Mouse (Mus musculus): Measurements from ENCODE around the gene Prdx2. TPM values are rescaled to one million over a fixed set of nuclear protein-coding genes. Genes with fewer than 3 reads are reported as not detected.
A peak's percentile ranks its signal among the peaks of the same experiment; 100 is the strongest.

The Prdx2 gene
- polyA plus RNA-seq, 1 experiment from 2014 or later, result 1,219 TPM

DNA sequence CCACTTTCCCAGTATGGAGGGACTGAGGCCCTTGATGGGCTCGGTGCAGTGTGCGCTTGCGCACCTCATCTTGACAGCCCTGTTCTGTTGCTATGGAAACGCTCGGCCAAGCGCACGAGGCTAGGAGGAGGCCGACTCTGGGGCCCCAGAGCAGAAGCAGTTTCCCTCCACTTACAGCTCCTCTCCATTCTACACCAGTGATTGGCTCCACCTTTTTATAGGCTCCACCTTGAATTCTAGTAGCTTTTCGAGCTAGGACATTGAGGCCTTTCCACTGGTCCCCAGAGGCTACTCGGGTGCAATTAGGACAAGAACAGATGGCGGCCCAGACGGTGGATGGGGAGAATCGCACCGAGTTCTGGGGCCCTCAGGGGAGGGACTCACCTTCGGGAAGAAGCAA, 34.5 kb upstream of the Prdx2 start:
- peaks cover 9% of the 10 kb centered on the region for H3K4me1 ChIP-seq (ENCODE audit: control insufficient read depth, insufficient read depth, low read length)
- H3K27me3 ChIP-seq (ENCODE audit: control insufficient read depth, insufficient read depth, low read length), result peaks cover 40% of the 10 kb centered on the region
- H3K36me3 ChIP-seq (replicated peaks; ENCODE audit: control insufficient read depth, insufficient read depth, low read depth, low read length), result no peaks in the 10 kb centered on the region
- H3K4me2 ChIP-seq (ENCODE audit: low read depth, low read length), result peak overlapping the region; percentile 16
- no peak overlapping the region for H3K27ac ChIP-seq (replicated peaks; ENCODE audit: low read depth, low read length)
- H3K4me3 ChIP-seq (ENCODE audit: low read depth, low read length), result no peak overlapping the region
- 2% methylated on average over 15 of the region's 15 CpGs for WGBS
- no peaks in the 10 kb centered on the region for H3K9me3 ChIP-seq (replicated peaks; ENCODE audit: control insufficient read depth, low read length)
- DNase-seq (ENCODE audit: low spot score) (peak; percentile 83), ATAC-seq (replicated peaks; ENCODE audit: insufficient number of reproducible peaks, low FRiP score, low TSS enrichment, low read depth) (peak; percentile 57)
- H3K9ac ChIP-seq (replicated peaks; ENCODE audit: low read length), result no peak overlapping the region

DNA sequence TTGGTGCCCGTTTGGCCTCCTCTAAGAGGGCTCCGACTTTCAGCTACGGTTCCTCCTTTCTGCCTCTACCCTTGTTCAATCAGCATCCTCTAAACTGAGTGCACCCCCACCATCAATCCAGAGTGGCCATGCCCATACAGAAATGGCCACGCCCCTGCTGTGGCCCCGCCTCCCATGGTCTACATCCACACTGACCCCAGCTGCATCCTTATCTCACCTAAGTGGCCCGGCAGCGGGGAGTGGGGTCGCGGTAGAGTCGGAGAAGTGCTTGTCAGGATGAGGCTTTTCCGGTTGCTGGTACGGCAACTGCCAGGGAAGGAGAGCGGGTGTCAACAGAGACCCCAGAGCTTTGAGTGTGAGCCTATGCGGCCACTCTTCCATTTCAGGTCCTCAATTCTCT, 33.9 kb upstream of the Prdx2 start:
- Histone ChIP-seq H3K36me3 (replicated peaks; ENCODE audit: control insufficient read depth, insufficient read depth, low read depth, low read length) (no peaks in the 10 kb centered on the region), H3K4me2 (ENCODE audit: low read depth, low read length) (peak overlapping the region; percentile 2; the same call in 1 of the 2 replicates), H3K9ac (replicated peaks; ENCODE audit: low read length) (no peak overlapping the region), H3K27me3 (ENCODE audit: control insufficient read depth, insufficient read depth, low read length) (peaks cover 37% of the 10 kb centered on the region), H3K4me3 (ENCODE audit: low read depth, low read length) (no peak overlapping the region), H3K27ac (replicated peaks; ENCODE audit: low read depth, low read length) (no peak overlapping the region), H3K4me1 (ENCODE audit: control insufficient read depth, insufficient read depth, low read length) (peaks cover 9% of the 10 kb centered on the region), H3K9me3 (replicated peaks; ENCODE audit: control insufficient read depth, low read length) (no peaks in the 10 kb centered on the region)
- WGBS, result 3% methylated on average over 14 of the region's 14 CpGs
- DNase-seq (ENCODE audit: low spot score) (no peak), ATAC-seq (replicated peaks; ENCODE audit: insufficient number of reproducible peaks, low FRiP score, low TSS enrichment, low read depth) (peak; percentile 35; the same call in 1 of the 2 replicates)

DNA sequence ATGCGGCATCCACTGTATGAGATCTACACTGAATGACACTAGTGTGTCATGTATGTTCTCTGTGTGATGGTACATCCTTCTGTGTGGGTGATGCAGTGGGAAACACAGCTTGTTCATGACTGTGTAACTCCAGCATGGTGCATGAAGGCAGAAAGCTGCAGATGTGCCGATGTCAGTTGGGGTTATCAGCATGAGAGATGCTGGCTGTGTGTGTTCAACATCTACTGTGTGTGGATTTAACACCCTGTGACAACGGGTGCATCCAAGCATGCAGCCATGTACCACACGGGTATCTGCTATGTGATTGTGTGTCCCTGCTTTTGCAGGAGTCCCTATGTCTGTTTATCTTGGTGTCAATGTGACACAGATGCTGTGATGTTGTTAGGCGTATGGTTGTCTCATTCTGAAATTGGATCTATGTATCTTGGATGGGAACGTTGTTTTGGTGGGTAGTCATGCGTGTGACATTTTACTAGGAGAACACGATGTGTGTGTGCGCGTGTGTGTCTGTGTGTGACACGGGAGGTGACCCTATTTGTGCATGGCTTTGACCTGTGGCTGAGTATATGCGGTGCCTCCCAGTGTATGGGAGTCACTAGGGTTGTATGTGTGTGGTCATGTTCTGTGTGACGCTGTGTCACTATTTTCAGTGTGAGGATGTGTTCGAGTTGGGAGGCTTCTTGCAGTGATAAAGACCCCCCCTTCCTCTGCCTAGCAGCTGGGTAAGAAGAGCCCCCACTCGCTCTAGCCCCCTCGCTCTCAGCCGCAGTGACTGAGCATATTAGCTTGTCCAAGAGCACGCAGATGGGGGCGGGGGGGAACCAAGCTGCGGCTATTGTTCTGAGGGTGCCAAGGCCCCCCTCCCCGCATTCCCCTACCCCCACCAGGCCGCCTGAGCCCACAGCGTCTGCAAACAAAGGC, 33.1 kb upstream of the Prdx2 start:
- DNase-seq (ENCODE audit: low spot score) (no peak), ATAC-seq (replicated peaks; ENCODE audit: insufficient number of reproducible peaks, low FRiP score, low TSS enrichment, low read depth) (0 out of 2 replicates have a peak, but pooled peaks have one; percentile 37)
- Histone ChIP-seq H3K4me2 (ENCODE audit: low read depth, low read length) (peak overlapping the region; percentile 87), H3K4me3 (ENCODE audit: low read depth, low read length) (peak overlapping the region; percentile 42), H3K27ac (replicated peaks; ENCODE audit: low read depth, low read length) (no peak overlapping the region), H3K9ac (replicated peaks; ENCODE audit: low read length) (peak overlapping the region; percentile 57), H3K36me3 (replicated peaks; ENCODE audit: control insufficient read depth, insufficient read depth, low read depth, low read length) (no peaks in the 10 kb centered on the region), H3K27me3 (ENCODE audit: control insufficient read depth, insufficient read depth, low read length) (peaks cover 37% of the 10 kb centered on the region), H3K9me3 (replicated peaks; ENCODE audit: control insufficient read depth, low read length) (no peaks in the 10 kb centered on the region), H3K4me1 (ENCODE audit: control insufficient read depth, insufficient read depth, low read length) (peaks cover 9% of the 10 kb centered on the region)
- 22% methylated on average over 22 of the region's 23 CpGs for WGBS

DNA sequence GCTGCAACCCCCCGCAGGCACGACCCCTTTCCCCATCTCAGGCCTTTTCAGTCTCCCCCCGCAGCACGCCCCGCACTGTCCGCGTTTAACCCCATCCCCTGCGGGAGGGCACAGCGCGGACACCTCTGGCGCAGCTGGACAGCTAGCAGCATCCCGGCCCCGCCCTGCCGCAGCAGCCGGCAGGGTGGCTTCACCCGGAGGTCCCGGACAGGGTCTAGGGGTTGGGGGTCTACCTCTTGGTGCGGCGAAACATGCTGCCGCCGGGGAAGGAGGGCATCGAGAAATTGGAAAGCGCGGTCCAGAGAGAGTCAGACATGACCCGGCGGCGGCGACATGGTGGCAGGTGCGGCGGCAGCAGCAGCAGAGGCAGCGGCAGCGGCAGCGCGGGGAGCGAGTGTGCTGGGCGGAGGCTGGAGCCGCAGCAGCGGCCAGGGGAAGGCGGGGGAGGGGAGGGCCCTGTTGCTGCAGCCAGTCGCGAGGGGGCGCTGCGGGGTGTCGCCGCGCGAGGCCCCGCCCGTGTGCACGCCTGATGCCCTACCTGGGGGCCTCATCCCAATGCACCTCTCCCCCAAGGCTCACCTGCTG, 32.3 kb upstream of the Prdx2 start, which contains the start of gene Mast1:
Gene Mast1, minus strand, starts transcription at position 398 of the 585 bp plus-strand sequence.
- peak; percentile 31; the same call in 1 of the 2 replicates for ATAC-seq (replicated peaks; ENCODE audit: insufficient number of reproducible peaks, low FRiP score, low TSS enrichment, low read depth)
- no peaks in the 10 kb centered on the region for H3K9me3 ChIP-seq (replicated peaks; ENCODE audit: control insufficient read depth, low read length)
- peak within 1 kb of the TSS; percentile 87 for H3K4me2 ChIP-seq (ENCODE audit: low read depth, low read length)
- under 1% methylated on average over 47 of the region's 50 CpGs for WGBS
- peak; percentile 79 for DNase-seq (ENCODE audit: low spot score)
- H3K9ac ChIP-seq (replicated peaks; ENCODE audit: low read length), result peak within 1 kb of the TSS; percentile 57
- H3K27ac ChIP-seq (replicated peaks; ENCODE audit: low read depth, low read length), result no peak within 1 kb of the TSS
- peaks cover 37% of the 10 kb centered on the region for H3K27me3 ChIP-seq (ENCODE audit: control insufficient read depth, insufficient read depth, low read length)
- H3K4me1 ChIP-seq (ENCODE audit: control insufficient read depth, insufficient read depth, low read length), result peaks cover 9% of the 10 kb centered on the region
- peak within 1 kb of the TSS; percentile 42 for H3K4me3 ChIP-seq (ENCODE audit: low read depth, low read length)
- H3K36me3 ChIP-seq (replicated peaks; ENCODE audit: control insufficient read depth, insufficient read depth, low read depth, low read length), result no peaks in the 10 kb centered on the region

DNA sequence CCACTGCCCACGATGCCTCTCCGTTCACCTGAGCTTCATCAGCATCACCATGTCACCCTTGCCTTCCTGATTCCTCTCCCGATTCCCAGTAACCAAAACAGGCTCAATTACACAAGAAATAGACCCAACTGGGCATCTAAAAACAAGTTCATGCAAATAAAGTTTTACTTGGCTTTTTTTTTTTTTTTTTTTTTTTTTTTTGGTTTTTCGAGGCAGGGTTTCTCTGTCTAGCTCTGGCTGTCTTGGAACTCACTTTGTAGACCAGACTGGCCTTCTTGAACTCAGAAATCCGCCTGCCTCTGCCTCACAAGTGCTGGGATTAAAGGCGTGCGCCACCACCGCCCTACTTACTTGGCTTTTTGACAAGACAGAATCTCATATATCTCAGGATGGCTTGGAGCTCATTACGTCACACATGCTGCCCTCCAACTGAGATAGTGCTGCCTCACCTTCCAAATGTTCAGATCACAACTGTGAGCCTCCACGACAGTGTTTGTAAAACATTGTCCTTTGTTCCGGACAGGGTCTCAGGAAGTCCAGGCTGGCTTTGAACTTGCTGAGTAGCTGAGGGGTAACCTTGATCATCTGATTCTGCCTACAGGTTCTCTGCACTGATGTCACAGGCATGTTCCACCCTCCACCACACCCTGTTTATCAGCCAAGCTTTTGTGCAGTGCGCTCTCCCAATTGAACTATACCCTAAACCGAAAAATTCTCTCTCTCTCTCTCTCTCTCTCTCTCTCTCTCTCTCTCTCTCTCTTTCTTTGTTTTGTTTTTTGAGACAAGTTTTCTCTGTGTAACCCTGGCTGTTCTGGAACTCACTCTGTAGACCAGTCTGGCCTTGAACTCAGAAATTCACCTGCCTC, 31.5 kb upstream of the Prdx2 start:
- DNase-seq (ENCODE audit: low spot score), result no peak
- H3K27ac ChIP-seq (replicated peaks; ENCODE audit: low read depth, low read length), result no peak overlapping the region
- 70% methylated on average over 13 of the region's 13 CpGs for WGBS
- no peak overlapping the region; the same call in 1 of the 2 replicates for H3K4me2 ChIP-seq (ENCODE audit: low read depth, low read length)
- H3K9ac ChIP-seq (replicated peaks; ENCODE audit: low read length), result no peak overlapping the region
- H3K4me3 ChIP-seq (ENCODE audit: low read depth, low read length), result peak overlapping the region; percentile 42; the same call in 1 of the 2 replicates
- H3K27me3 ChIP-seq (ENCODE audit: control insufficient read depth, insufficient read depth, low read length), result peaks cover 37% of the 10 kb centered on the region
- H3K9me3 ChIP-seq (replicated peaks; ENCODE audit: control insufficient read depth, low read length), result no peaks in the 10 kb centered on the region
- no peak for ATAC-seq (replicated peaks; ENCODE audit: insufficient number of reproducible peaks, low FRiP score, low TSS enrichment, low read depth)
- H3K36me3 ChIP-seq (replicated peaks; ENCODE audit: control insufficient read depth, insufficient read depth, low read depth, low read length), result no peaks in the 10 kb centered on the region
- H3K4me1 ChIP-seq (ENCODE audit: control insufficient read depth, insufficient read depth, low read length), result peaks cover 9% of the 10 kb centered on the region

DNA sequence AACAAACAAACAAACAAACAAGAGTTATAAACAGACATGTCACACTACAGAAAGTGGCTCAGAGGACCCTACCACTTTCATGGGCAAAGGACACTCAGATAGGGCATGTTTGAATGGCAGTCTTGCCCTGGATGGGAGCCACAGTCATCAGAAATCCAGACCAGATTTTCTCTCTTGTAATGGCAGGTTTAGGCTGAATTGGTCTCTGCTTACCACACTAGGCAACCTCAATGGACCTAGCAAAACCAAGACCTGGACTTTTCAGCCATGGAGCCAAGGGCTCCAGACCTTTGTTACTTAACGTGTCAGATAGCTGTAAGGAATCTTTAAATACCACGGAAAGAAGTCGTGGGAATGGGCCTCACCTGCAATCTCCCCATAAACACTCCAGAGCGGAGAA, 25.7 kb upstream of the Prdx2 start:
- WGBS, result 18% methylated on average over 4 of the region's 4 CpGs
- peak; percentile 26 for DNase-seq (ENCODE audit: low spot score)

DNA sequence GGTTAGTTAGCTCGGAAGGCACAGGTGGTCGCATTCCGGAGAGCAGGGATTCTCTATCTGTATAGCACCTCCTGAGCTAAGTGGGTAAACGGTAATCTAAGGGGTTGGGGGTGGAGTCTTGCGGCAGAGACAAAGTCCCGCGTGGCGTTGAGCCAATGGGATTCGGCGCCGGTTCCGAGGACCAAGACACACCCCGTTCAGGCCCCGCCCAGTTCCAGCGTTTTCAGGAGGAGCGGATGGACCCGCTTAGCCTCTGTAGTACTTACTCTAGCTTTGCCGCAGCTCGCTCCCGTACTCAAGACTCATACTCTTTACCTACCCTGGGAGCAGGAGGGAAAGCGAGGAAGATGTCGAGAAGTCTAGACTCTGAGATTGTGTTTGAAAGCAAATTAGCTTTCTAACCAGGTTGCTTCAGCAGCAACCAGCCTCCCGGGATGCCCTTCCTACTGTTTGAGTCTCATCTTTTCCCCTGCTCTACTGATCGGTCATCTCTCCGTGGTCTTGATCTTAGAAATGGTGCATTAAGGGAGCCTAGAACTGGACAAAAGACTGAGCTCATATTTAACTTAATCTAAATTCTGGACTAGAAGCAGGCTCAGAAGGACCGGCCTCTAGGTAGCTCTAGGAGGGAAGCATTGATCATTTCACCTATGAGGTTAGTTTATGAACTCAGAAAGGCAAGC, 24.8 kb upstream of the Prdx2 start:
- no peak overlapping the region for H3K27ac ChIP-seq (replicated peaks; ENCODE audit: low read depth, low read length)
- peaks cover 4% of the 10 kb centered on the region for H3K4me1 ChIP-seq (ENCODE audit: control insufficient read depth, insufficient read depth, low read length)
- DNase-seq (ENCODE audit: low spot score) (peak; percentile 67), ATAC-seq (replicated peaks; ENCODE audit: insufficient number of reproducible peaks, low FRiP score, low TSS enrichment, low read depth) (0 out of 2 replicates have a peak, but pooled peaks have one; percentile 40)
- WGBS, result 4% methylated on average over 26 of the region's 26 CpGs
- 0 out of 2 replicates have a peak overlapping the region, but pooled peaks have one; percentile 5 for H3K4me3 ChIP-seq (ENCODE audit: low read depth, low read length)
- no peak overlapping the region for H3K4me2 ChIP-seq (ENCODE audit: low read depth, low read length)
- H3K36me3 ChIP-seq (replicated peaks; ENCODE audit: control insufficient read depth, insufficient read depth, low read depth, low read length), result no peaks in the 10 kb centered on the region
- no peak overlapping the region for H3K9ac ChIP-seq (replicated peaks; ENCODE audit: low read length)
- H3K27me3 ChIP-seq (ENCODE audit: control insufficient read depth, insufficient read depth, low read length), result peaks cover 39% of the 10 kb centered on the region
- no peaks in the 10 kb centered on the region for H3K9me3 ChIP-seq (replicated peaks; ENCODE audit: control insufficient read depth, low read length)

More for the DNA sequence above, 25.7 kb upstream of the Prdx2 start:
- Histone ChIP-seq H3K9ac (replicated peaks; ENCODE audit: low read length) (no peak overlapping the region), H3K27me3 (ENCODE audit: control insufficient read depth, insufficient read depth, low read length) (peaks cover 39% of the 10 kb centered on the region), H3K36me3 (replicated peaks; ENCODE audit: control insufficient read depth, insufficient read depth, low read depth, low read length) (no peaks in the 10 kb centered on the region), H3K4me3 (ENCODE audit: low read depth, low read length) (no peak overlapping the region), H3K9me3 (replicated peaks; ENCODE audit: control insufficient read depth, low read length) (no peaks in the 10 kb centered on the region), H3K4me1 (ENCODE audit: control insufficient read depth, insufficient read depth, low read length) (peaks cover 4% of the 10 kb centered on the region), H3K4me2 (ENCODE audit: low read depth, low read length) (no peak overlapping the region), H3K27ac (replicated peaks; ENCODE audit: low read depth, low read length) (no peak overlapping the region)
- ATAC-seq (replicated peaks; ENCODE audit: insufficient number of reproducible peaks, low FRiP score, low TSS enrichment, low read depth), result no peak
